Mouse (Mus musculus) liver, adult 2 months (tissue): ENCODE results near the gene 4930524B15Rik. TPM values are rescaled to one million over a fixed set of nuclear protein-coding genes. Genes with fewer than 3 reads are reported as not detected.
A peak's percentile ranks its signal among the peaks of the same experiment; 100 is the strongest.

Source experiments
- DNase-seq: peaks from one replicate; pipeline ENCODE4 v3.0.0-alpha.2; 2011; ENCODE audit warnings: low read depth, low spot score; ENCODE audit errors: extremely low read depth
- H3K27ac ChIP-seq: fragments of 200-500 bp; replicated peaks from 2 replicates; pipeline ENCODE4 v1.5.1; 2012; ENCODE audit warnings: low read depth, mild to moderate bottlenecking, control low read depth, inconsistent platforms, low read length; ENCODE audit not compliant: insufficient read depth
- H3K27me3 ChIP-seq: fragments of 200-500 bp; 2 replicates; pipeline ENCODE4 v1.6.1; 2012; ENCODE audit warnings: mild to moderate bottlenecking, moderate library complexity, low read length, inconsistent platforms; ENCODE audit not compliant: control insufficient read depth, insufficient read depth
- H3K36me3 ChIP-seq: fragments of 200-500 bp; 2 replicates; pipeline ENCODE4 v1.6.1; 2012; ENCODE audit warnings: low read length, inconsistent platforms; ENCODE audit not compliant: control insufficient read depth, insufficient read depth
- H3K4me1 ChIP-seq: fragments of 200-500 bp; 2 replicates; pipeline ENCODE4 v1.6.1; 2011; ENCODE audit warnings: low read length; ENCODE audit not compliant: control insufficient read depth, insufficient read depth
- H3K4me3 ChIP-seq: fragments of 200-500 bp; 2 replicates; pipeline ENCODE4 v1.5.1; 2011; ENCODE audit warnings: low read depth, mild to moderate bottlenecking, control low read depth, low read length, moderate library complexity; ENCODE audit not compliant: insufficient read depth
- H3K79me2 ChIP-seq: fragments of 200-500 bp; 2 replicates; pipeline ENCODE4 v1.6.1; 2012; ENCODE audit warnings: inconsistent platforms, mild to moderate bottlenecking, low read length, moderate library complexity; ENCODE audit not compliant: control insufficient read depth, insufficient read depth
- H3K9ac ChIP-seq: fragments of 200-500 bp; 2 replicates; pipeline ENCODE4 v1.6.1; 2012; ENCODE audit warnings: low read depth, mild to moderate bottlenecking, control low read depth, inconsistent platforms, low read length
- CTCF ChIP-seq: fragments of 200-500 bp; IDR thresholded peaks from 2 replicates; pipeline ENCODE4 v1.5.1; 2011; ENCODE audit warnings: low read depth, low read length, control low read depth
- POLR2A ChIP-seq: fragments of 200-500 bp; IDR thresholded peaks from 2 replicates; pipeline ENCODE4 v1.6.1; 2011; ENCODE audit warnings: low read length, control low read depth; ENCODE audit not compliant: insufficient read depth; ENCODE audit errors: extremely low read depth
- WGBS: fragments of 180-500 bp; shearing (Covaris S2); methylation state at CpG from one replicate; pipeline ENCODE4 v1.1.7; 2018; 5-methylcytosine and 5-hydroxymethylcytosine counted together
- polyA plus RNA-seq: library from polyadenylated mRNA; depleted of rRNA; stranded (reverse); fragments of >200 nt; gene quantifications from 2 replicates; pipeline ENCODE4 v1.2.3, GENCODE M21; 2012; rRNA removed
- total RNA-seq: library from RNA; depleted of rRNA; stranded (reverse); fragments of >200 nt; gene quantifications from 2 replicates; pipeline ENCODE4 v1.2.3, GENCODE M21; 2014; rRNA removed

The 4930524B15Rik gene
- total RNA-seq (not detected in 2 replicates), polyA plus RNA-seq (not detected in 2 replicates)

DNA sequence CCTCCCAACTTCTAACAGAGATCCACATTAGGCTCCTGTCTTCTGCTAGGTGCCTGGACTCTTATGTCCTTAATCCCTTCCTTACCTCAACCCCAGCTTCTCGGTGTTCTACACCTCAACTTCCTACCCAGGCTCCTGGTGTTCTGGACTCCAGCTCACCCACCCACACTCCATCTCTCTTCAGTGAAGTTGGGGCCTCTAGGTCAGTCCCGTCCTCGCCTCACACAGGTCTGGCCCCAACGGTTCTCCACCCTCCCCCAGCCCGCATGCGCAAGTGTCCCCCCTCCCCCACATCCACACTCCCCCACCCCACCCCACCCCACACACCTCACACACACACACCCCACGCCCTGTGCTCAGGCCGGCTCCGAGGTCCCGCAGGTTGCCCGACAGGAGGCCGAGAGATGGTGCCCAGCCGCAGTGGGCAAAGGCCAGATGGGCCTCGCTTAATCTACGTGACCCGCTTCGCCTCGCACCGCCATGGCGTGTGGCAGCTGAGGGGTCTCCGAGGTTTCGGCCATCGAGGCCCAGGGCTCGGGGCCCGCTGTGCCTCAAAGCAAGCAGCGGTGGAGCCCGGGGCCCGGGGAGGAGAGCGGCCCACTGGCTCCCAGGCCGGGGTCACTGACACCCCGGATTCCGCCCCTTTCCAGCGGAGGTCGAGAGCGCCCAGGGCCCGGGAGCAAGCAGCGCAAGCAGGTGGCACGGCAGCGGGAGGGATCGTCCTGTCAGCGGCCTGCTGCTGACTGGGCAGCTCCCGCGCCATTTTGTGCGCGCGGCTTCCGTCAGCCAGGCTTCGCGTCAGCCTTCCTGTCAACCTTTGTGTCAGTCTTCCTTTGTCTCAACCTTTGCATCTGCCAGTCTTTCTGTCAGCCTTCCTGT lies at the start of gene 4930524B15Rik:
4930524B15Rik (plus strand) TSS at position 337 of the 879 bp plus-strand sequence.
- no peak within 1 kb of the TSS for H3K27ac ChIP-seq
- TF ChIP-seq CTCF, result no peak
- TF ChIP-seq POLR2A, result no peak
- H3K79me2 ChIP-seq, result no peaks in the 10 kb centered on the region
- H3K4me3 ChIP-seq, result peak within 1 kb of the TSS; percentile 41; the same call in 1 of the 2 replicates
- H3K9ac ChIP-seq, result peak within 1 kb of the TSS; percentile 21; the same call in 1 of the 2 replicates
- H3K4me1 ChIP-seq, result no peaks in the 10 kb centered on the region
- DNase-seq, result no peak
- 42% methylated on average over 49 of the region's 49 CpGs for WGBS
- no peaks in the 10 kb centered on the region for H3K36me3 ChIP-seq
- no peaks in the 10 kb centered on the region for H3K27me3 ChIP-seq

DNA sequence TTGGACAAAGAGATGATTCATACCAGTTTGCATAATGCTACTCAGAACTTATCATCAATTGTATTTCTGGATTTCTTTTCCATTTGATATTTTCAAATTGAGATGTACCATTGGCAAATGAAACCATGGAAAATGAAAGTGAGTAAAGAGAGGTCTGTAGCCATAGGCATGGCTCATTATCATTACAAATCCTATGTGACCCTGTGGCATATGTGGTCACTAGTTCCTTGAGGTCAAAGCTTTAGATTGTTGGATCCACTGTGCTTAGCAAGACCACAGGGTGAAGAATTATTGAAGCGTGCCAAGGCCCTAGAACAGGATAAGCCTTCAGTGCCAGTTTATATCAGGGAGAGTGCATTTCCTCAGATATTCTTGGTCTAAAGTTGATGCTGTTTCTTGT lies 47.6 kb upstream of the 4930524B15Rik start:
- Histone ChIP-seq H3K4me3 (no peak overlapping the region), H3K27me3 (no peaks in the 10 kb centered on the region), H3K27ac (no peak overlapping the region), H3K9ac (no peak overlapping the region), H3K36me3 (peaks cover 25% of the 10 kb centered on the region), H3K79me2 (peaks cover 8% of the 10 kb centered on the region; the same call in 1 of the 2 replicates), H3K4me1 (peaks cover 2% of the 10 kb centered on the region; the same call in 1 of the 2 replicates)
- no peak for TF ChIP-seq POLR2A
- no peak for TF ChIP-seq CTCF
- no peak for DNase-seq
- 90% methylated on average over 1 of the region's 1 CpGs for WGBS

DNA sequence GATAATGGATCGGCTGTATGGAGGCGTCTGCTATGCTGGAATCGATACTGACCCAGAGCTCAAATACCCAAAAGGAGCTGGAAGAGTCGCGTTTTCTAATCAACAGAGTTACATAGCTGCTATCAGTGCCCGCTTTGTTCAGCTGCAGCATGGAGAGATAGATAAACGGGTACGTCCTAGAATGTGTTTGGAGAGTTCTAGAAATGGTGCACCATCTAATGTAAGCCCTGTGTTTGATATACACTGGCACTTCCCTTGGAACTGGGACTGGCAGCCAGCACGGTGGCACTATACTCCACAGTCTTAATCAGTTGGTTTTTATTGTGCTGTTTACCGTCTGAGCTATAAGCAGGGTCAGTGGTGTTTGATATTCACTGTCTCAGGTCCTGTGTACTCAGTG lies 35.3 kb upstream of the 4930524B15Rik start:
- Histone ChIP-seq H3K4me1 (no peaks in the 10 kb centered on the region), H3K27me3 (no peaks in the 10 kb centered on the region)

DNA sequence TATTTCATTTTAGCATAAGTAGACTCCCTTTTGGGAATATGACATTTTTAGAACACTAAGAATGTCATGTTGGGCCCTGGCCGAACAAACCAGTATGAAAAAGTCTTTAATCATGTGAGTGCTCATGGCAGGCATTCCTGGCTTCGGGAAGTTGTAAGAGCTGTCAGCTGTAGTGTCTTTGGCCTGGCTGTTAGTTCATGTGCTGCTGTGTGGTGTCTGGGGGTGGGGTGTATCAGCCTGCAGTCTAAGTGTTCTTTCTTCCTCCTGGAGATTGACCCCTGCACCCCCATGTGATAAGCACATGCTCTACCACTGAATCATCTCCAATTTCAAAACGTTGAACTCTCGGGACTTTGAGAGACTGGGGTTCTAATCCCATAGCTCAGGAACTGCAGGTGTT lies 29.7 kb upstream of the 4930524B15Rik start:
- H3K4me1 ChIP-seq, result no peaks in the 10 kb centered on the region
- no peak overlapping the region for H3K9ac ChIP-seq
- no peak overlapping the region for H3K27ac ChIP-seq
- peak; percentile 35 for DNase-seq
- no peaks in the 10 kb centered on the region for H3K79me2 ChIP-seq
- peaks cover 35% of the 10 kb centered on the region for H3K36me3 ChIP-seq
- no peaks in the 10 kb centered on the region for H3K27me3 ChIP-seq
- no peak for TF ChIP-seq CTCF
- no peak for TF ChIP-seq POLR2A
- 40% methylated on average over 4 of the region's 4 CpGs for WGBS
- no peak overlapping the region for H3K4me3 ChIP-seq

More for the DNA sequence above, 35.3 kb upstream of the 4930524B15Rik start:
- Histone ChIP-seq H3K79me2 (no peaks in the 10 kb centered on the region), H3K27ac (no peak overlapping the region), H3K36me3 (peaks cover 75% of the 10 kb centered on the region), H3K9ac (no peak overlapping the region), H3K4me3 (no peak overlapping the region)
- TF ChIP-seq POLR2A (no peak), CTCF (no peak)
- 96% methylated on average over 10 of the region's 10 CpGs for WGBS
- no peak for DNase-seq

DNA sequence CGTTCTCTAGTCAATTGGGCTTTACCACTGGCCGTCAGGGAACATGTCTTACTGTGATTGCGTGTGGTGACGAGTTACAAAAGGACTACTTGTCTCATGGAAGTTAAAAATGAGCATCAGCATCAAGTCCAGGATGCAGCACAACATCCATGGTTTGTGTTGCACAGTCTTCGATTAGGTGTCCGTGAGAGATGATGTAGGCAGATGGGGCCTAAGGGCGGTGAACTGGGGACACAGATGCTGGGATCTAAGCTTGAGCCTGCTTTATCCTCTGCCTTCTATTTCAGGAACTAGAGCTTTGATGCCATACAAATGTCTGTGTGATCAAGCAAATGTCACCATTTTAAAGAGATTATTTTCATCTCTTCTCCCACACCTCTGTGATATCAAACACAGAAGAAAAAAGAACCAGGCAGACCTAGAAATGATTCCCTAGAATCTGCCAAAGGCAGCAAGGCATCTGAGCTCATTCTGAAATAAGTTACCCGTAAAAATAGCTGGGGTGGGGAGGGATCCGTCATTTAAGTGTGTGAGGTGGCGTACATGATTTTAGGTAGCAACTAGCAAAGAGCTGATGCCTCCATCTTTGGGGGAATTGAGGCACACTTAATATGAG lies 28.4 kb upstream of the 4930524B15Rik start:
- WGBS, result 97% methylated on average over 10 of the region's 10 CpGs
- Histone ChIP-seq H3K36me3 (peaks cover 22% of the 10 kb centered on the region), H3K4me3 (no peak overlapping the region), H3K27ac (no peak overlapping the region), H3K79me2 (no peaks in the 10 kb centered on the region), H3K9ac (no peak overlapping the region), H3K4me1 (no peaks in the 10 kb centered on the region), H3K27me3 (no peaks in the 10 kb centered on the region)
- no peak for DNase-seq
- no peak for TF ChIP-seq CTCF
- TF ChIP-seq POLR2A, result no peak
